Mouse (Mus musculus): ENCODE results near the gene Disc1.

DNA sequence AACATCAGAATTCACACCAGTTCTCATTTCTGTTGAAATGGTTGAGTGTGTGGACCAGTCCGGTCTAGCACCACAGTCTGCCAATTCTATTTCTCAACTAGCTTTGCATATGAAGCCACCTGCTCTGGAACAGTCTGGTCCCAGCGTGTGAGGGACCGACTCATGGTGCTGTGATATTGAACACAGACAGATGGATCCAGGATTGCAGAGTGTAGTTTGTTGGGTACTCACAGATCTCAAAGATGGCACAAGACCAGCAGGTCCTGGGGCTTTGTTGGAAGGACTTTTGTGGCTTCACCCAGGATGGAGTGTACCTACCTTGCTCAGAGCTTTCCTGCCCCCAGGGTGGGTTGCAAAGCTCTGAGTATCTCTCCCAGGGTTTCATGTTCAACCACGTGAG, 151.6 kb downstream of the Disc1 start:
- no peak for TF ChIP-seq POLR2A (IDR thresholded peaks at IDR 0.05; ENCODE audit: borderline replicate concordance, extremely low read depth, low read depth, low read length)
- no peak for TF ChIP-seq CTCF (IDR thresholded peaks at IDR 0.05; ENCODE audit: insufficient read depth, low read length)

Data from lung, adult 2 months (tissue).